Mouse (Mus musculus): Measurements from ENCODE around the gene Aqp3.

GRCm38 (mm10) chr4:41100986-41101385 lies 3.0 kb upstream of the Aqp3 start:
- TF ChIP-seq CTCF (IDR thresholded peaks at IDR 0.05; ENCODE audit: insufficient read depth, low read length) = no peak
- TF ChIP-seq POLR2A (IDR thresholded peaks at IDR 0.05; ENCODE audit: borderline replicate concordance, extremely low read depth, low read depth, low read length) = no peak
